Mouse (Mus musculus): Measurements from ENCODE around the gene Gck. TPM values are rescaled to one million over a fixed set of nuclear protein-coding genes. Genes with fewer than 3 reads are reported as not detected.

Gene Gck
- polyA plus RNA-seq, 1 experiment from 2014 or later, result 0.84 TPM

GRCm38 (mm10) chr11:5859883-5860550, 89.9 kb downstream of the Gck start:
- WGBS, result 76% methylated on average over 13 of the region's 13 CpGs
- Histone ChIP-seq H3K27ac (ENCODE audit: low read depth) (no peak overlapping the region), H3K4me2 (no peak overlapping the region), H3K9ac (no peak overlapping the region), H3K27me3 (ENCODE audit: insufficient read depth, low read length) (no peaks in the 10 kb centered on the region), H3K4me1 (ENCODE audit: insufficient read depth) (peaks cover 4% of the 10 kb centered on the region), H3K36me3 (ENCODE audit: insufficient read depth) (0 out of 2 replicates have a peak, but pooled peaks cover 2% of the 10 kb centered on the region), H3K9me3 (ENCODE audit: low read depth, low read length) (no peaks in the 10 kb centered on the region), H3K4me3 (ENCODE audit: low read depth, low read length) (no peak overlapping the region)
- DNase-seq, result no peak
- ATAC-seq (ENCODE audit: insufficient read depth), result no peak
- TF ChIP-seq CTCF (IDR thresholded peaks at IDR 0.05; ENCODE audit: low read depth), result no peak

- no peak for DNase-seq
- Histone ChIP-seq H3K27me3 (ENCODE audit: insufficient read depth, low read length) (no peaks in the 10 kb centered on the region), H3K4me2 (no peak overlapping the region), H3K4me3 (ENCODE audit: low read depth, low read length) (no peak overlapping the region), H3K9me3 (ENCODE audit: low read depth, low read length) (no peaks in the 10 kb centered on the region), H3K27ac (ENCODE audit: low read depth) (no peak overlapping the region), H3K36me3 (ENCODE audit: insufficient read depth) (no peaks in the 10 kb centered on the region), H3K9ac (no peak overlapping the region), H3K4me1 (ENCODE audit: insufficient read depth) (peaks cover 4% of the 10 kb centered on the region)
- no peak for ATAC-seq (ENCODE audit: insufficient read depth)
- TF ChIP-seq CTCF (IDR thresholded peaks at IDR 0.05; ENCODE audit: low read depth), result peak; percentile 52
- WGBS, result 80% methylated on average over 1 of the region's 1 CpGs
Measured at GRCm38 (mm10) chr11:5858723-5859122, 91.2 kb downstream of the Gck start.

GRCm38 (mm10) chr11:5856479-5857130, 93.3 kb downstream of the Gck start:
- 71% methylated on average over 8 of the region's 8 CpGs for WGBS
- Histone ChIP-seq H3K4me2 (no peak overlapping the region), H3K36me3 (ENCODE audit: insufficient read depth) (no peaks in the 10 kb centered on the region), H3K4me1 (ENCODE audit: insufficient read depth) (peaks cover 4% of the 10 kb centered on the region), H3K4me3 (ENCODE audit: low read depth, low read length) (no peak overlapping the region), H3K9ac (no peak overlapping the region), H3K27ac (ENCODE audit: low read depth) (no peak overlapping the region), H3K9me3 (ENCODE audit: low read depth, low read length) (no peaks in the 10 kb centered on the region), H3K27me3 (ENCODE audit: insufficient read depth, low read length) (no peaks in the 10 kb centered on the region)
- DNase-seq, result no peak
- no peak for ATAC-seq (ENCODE audit: insufficient read depth)
- TF ChIP-seq CTCF (IDR thresholded peaks at IDR 0.05; ENCODE audit: low read depth), result no peak

GRCm38 (mm10) chr11:5855902-5856301, 94.0 kb downstream of the Gck start:
- WGBS, result 39% methylated on average over 7 of the region's 7 CpGs
- no peak overlapping the region for H3K27ac ChIP-seq (ENCODE audit: low read depth)
- H3K4me3 ChIP-seq (ENCODE audit: low read depth, low read length), result no peak overlapping the region
- TF ChIP-seq CTCF (IDR thresholded peaks at IDR 0.05; ENCODE audit: low read depth), result no peak
- no peak; the same call in 1 of the 2 replicates for ATAC-seq (ENCODE audit: insufficient read depth)
- H3K27me3 ChIP-seq (ENCODE audit: insufficient read depth, low read length), result no peaks in the 10 kb centered on the region
- H3K4me1 ChIP-seq (ENCODE audit: insufficient read depth), result no peaks in the 10 kb centered on the region
- no peak overlapping the region for H3K9ac ChIP-seq
- no peak overlapping the region for H3K4me2 ChIP-seq
- no peaks in the 10 kb centered on the region for H3K36me3 ChIP-seq (ENCODE audit: insufficient read depth)
- H3K9me3 ChIP-seq (ENCODE audit: low read depth, low read length), result no peaks in the 10 kb centered on the region
- peak; percentile 50 for DNase-seq

GRCm38 (mm10) chr11:5855481-5855880, 94.4 kb downstream of the Gck start:
- no peaks in the 10 kb centered on the region for H3K4me1 ChIP-seq (ENCODE audit: insufficient read depth)
- no peaks in the 10 kb centered on the region for H3K36me3 ChIP-seq (ENCODE audit: insufficient read depth)
- H3K4me2 ChIP-seq, result no peak overlapping the region
- DNase-seq, result no peak
- no peaks in the 10 kb centered on the region for H3K9me3 ChIP-seq (ENCODE audit: low read depth, low read length)
- ATAC-seq (ENCODE audit: insufficient read depth), result no peak
- H3K27ac ChIP-seq (ENCODE audit: low read depth), result no peak overlapping the region
- H3K27me3 ChIP-seq (ENCODE audit: insufficient read depth, low read length), result no peaks in the 10 kb centered on the region
- no peak overlapping the region for H3K9ac ChIP-seq
- no peak for TF ChIP-seq CTCF (IDR thresholded peaks at IDR 0.05; ENCODE audit: low read depth)
- H3K4me3 ChIP-seq (ENCODE audit: low read depth, low read length), result no peak overlapping the region

GRCm38 (mm10) chr11:5852314-5852713, 97.6 kb downstream of the Gck start:
- Histone ChIP-seq H3K27ac (ENCODE audit: low read depth) (no peak overlapping the region), H3K27me3 (ENCODE audit: insufficient read depth, low read length) (no peaks in the 10 kb centered on the region), H3K4me3 (ENCODE audit: low read depth, low read length) (no peak overlapping the region), H3K9ac (no peak overlapping the region), H3K4me2 (no peak overlapping the region), H3K9me3 (ENCODE audit: low read depth, low read length) (no peaks in the 10 kb centered on the region), H3K36me3 (ENCODE audit: insufficient read depth) (no peaks in the 10 kb centered on the region), H3K4me1 (ENCODE audit: insufficient read depth) (no peaks in the 10 kb centered on the region)
- ATAC-seq (ENCODE audit: insufficient read depth) (no peak), DNase-seq (no peak)
- 59% methylated on average over 1 of the region's 1 CpGs for WGBS
- no peak for TF ChIP-seq CTCF (IDR thresholded peaks at IDR 0.05; ENCODE audit: low read depth)

GRCm38 (mm10) chr11:5851021-5851736, 98.7 kb downstream of the Gck start:
- no peaks in the 10 kb centered on the region for H3K9me3 ChIP-seq (ENCODE audit: low read depth, low read length)
- DNase-seq (no peak), ATAC-seq (ENCODE audit: insufficient read depth) (no peak)
- H3K27ac ChIP-seq (ENCODE audit: low read depth), result no peak overlapping the region; the same call in 1 of the 2 replicates
- H3K27me3 ChIP-seq (ENCODE audit: insufficient read depth, low read length), result no peaks in the 10 kb centered on the region
- 43% methylated on average over 4 of the region's 4 CpGs for WGBS
- no peaks in the 10 kb centered on the region for H3K4me1 ChIP-seq (ENCODE audit: insufficient read depth)
- H3K4me3 ChIP-seq (ENCODE audit: low read depth, low read length), result no peak overlapping the region
- H3K9ac ChIP-seq, result no peak overlapping the region
- no peaks in the 10 kb centered on the region for H3K36me3 ChIP-seq (ENCODE audit: insufficient read depth)
- no peak for TF ChIP-seq CTCF (IDR thresholded peaks at IDR 0.05; ENCODE audit: low read depth)
- H3K4me2 ChIP-seq, result no peak overlapping the region

Other genes starting within 250 kb of the Gck start
- gene Mrps24, start 234.4 kb downstream of the Gck start, polyA plus RNA-seq (2014; fragmentation: Nextera tagmentation; extraction: Ambion mirVana), result 193 and 208 TPM in 2 replicates
- 18.3 and 20.1 TPM in 2 replicates for gene Urgcp, start 187.7 kb downstream of the Gck start, polyA plus RNA-seq (2014; fragmentation: Nextera tagmentation; extraction: Ambion mirVana)
- 106 and 114 TPM in 2 replicates for gene Dbnl, start 161.6 kb downstream of the Gck start, polyA plus RNA-seq (2014; fragmentation: Nextera tagmentation; extraction: Ambion mirVana)
- gene Pgam2, start 146.3 kb downstream of the Gck start, polyA plus RNA-seq (2014; fragmentation: Nextera tagmentation; extraction: Ambion mirVana), result 1.6 and 19.6 TPM in 2 replicates
- 6.8 and 7.7 TPM in 2 replicates for gene Polm, start 112.1 kb downstream of the Gck start, polyA plus RNA-seq (2014; fragmentation: Nextera tagmentation; extraction: Ambion mirVana)
- 30.8 and 32.5 TPM in 2 replicates for gene Aebp1, start 88.1 kb downstream of the Gck start, polyA plus RNA-seq (2014; fragmentation: Nextera tagmentation; extraction: Ambion mirVana)
- 148 and 156 TPM in 2 replicates for gene Pold2, start 71.8 kb downstream of the Gck start, polyA plus RNA-seq (2014; fragmentation: Nextera tagmentation; extraction: Ambion mirVana)
- 21.4 and 344 TPM in 2 replicates for gene Myl7, start 51.3 kb downstream of the Gck start, polyA plus RNA-seq (2014; fragmentation: Nextera tagmentation; extraction: Ambion mirVana)
- gene Ykt6, start 5.6 kb upstream of the Gck start, polyA plus RNA-seq (2014; fragmentation: Nextera tagmentation; extraction: Ambion mirVana), result 25.0 and 26.1 TPM in 2 replicates
- 0.41 and 0.59 TPM in 2 replicates for gene Camk2b, start 116.3 kb upstream of the Gck start, polyA plus RNA-seq (2014; fragmentation: Nextera tagmentation; extraction: Ambion mirVana)
- gene A730071L15Rik, start 249.9 kb upstream of the Gck start, polyA plus RNA-seq (2014; fragmentation: Nextera tagmentation; extraction: Ambion mirVana), result 0.63 and 0.73 TPM in 2 replicates